Mouse (Mus musculus) gastrocnemius, adult 2 months (tissue): ENCODE measurements around the gene Gpatch2. TPM values are rescaled to one million over a fixed set of nuclear protein-coding genes. Genes with fewer than 3 reads are reported as not detected.

ENCODE experiments used
- DNase-seq: peaks from one replicate; pipeline ENCODE4 v3.0.0; 2022
- H3K27ac ChIP-seq: fragments of 200-600 bp; 2 replicates; pipeline ENCODE4 v1.8.1; 2022; ENCODE audit warnings: mild to moderate bottlenecking
- H3K4me3 ChIP-seq: fragments of 200-600 bp; 2 replicates; pipeline ENCODE4 v1.8.1; 2022; ENCODE audit warnings: mild to moderate bottlenecking, moderate library complexity
- CTCF ChIP-seq: fragments of 200-600 bp; IDR thresholded peaks from 2 replicates; pipeline ENCODE4 v1.8.1; 2022; ENCODE audit warnings: antibody characterized with exemption, mild to moderate bottlenecking, moderate library complexity
- intact Hi-C: fragments of 180-260 bp; cut with DNase I; formaldehyde crosslinking; loops from one replicate; pipeline ENCODE4 v1.15.1; 2025
- total RNA-seq, 2 experiments: library from RNA; stranded (reverse); gene quantifications; 2 replicates each; pipeline ENCODE4 v1.2.3; 2021

Gene Gpatch2
- total RNA-seq, 2 experiments from 2014 or later, result 10.5 to 10.6 TPM

DNA sequence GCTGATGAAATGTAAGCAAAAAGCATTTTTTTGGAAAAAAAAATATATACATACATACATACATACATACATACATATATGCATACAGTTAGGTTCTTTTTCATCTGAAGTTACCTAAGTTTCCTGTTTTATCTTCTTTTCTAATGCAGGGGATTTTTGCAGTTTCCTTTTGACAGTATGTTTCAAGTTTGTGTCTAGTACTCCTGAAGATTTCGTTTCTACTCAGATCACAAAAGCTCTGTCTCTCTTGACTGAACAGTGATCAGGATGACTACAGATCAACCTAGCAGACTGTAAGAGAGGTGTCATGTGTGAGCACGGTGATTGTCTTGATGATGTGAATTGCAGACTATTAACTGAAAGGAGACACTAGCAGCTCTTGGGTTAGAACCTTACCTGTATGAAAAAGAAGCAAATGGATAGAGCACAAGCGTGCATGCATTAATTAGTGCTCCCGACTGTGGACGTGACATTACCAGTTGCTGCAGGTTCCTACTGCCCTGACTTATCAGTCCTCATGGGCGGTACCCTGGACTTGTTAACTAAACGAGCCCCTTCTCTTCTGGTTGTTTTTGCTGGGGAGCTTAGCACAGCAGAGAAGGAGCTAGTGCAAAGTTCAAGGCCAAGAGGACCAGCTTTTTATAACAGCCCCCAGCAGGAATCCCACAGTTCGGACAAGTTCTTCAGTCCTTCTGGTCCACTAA is 107.3 kb downstream of the Gpatch2 start:
- DNase-seq, result no peak
- TF ChIP-seq CTCF, result no peak
- intact Hi-C loops, result no loop called here
- no peak overlapping the region for H3K27ac ChIP-seq
- H3K4me3 ChIP-seq, result no peak overlapping the region

DNA sequence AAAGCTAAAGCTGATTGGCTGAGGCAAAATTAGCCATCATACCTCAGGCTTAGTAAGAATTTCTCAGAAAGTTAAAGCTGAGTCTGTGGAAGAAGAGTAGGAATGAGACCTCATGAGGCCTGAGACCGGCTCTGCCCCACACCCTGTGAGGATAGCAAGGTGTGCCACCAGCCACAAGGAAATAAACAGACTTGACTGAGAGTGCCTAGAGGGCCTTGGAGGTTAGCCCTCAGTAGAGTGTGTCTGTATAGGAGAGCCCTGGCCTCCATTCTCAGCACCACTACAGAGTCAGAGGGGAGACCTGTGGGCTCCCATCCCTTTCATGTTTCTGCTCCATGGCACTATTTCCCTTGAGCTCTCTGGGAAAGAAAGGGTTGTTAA is 107.9 kb downstream of the Gpatch2 start:
- intact Hi-C loops, result no loop called here
- no peak for TF ChIP-seq CTCF
- Histone ChIP-seq H3K4me3 (no peak overlapping the region), H3K27ac (no peak overlapping the region)
- DNase-seq, result no peak

DNA sequence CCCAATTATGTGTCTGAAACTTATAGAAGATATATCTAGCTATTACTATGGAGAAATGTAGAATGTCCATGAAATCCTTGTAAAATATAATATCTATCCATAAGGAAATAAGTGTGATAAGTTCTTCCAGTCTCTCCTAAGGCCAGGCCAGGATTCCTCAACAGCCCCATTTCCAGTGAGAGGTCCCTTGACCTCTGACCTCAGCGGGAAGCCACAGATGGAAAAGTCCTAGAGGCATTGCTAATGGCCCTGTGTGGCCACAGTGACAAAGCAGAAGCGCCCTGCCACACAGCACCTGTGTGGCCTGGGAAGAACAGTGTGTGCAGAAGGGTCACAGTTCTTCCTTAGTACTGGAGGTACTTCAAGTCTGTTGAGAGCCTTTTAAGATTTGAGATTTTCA is 127.2 kb downstream of the Gpatch2 start:
- TF ChIP-seq CTCF, result no peak
- no peak for DNase-seq
- Histone ChIP-seq H3K4me3 (no peak overlapping the region), H3K27ac (no peak overlapping the region)
- intact Hi-C loops, result no loop called here

DNA sequence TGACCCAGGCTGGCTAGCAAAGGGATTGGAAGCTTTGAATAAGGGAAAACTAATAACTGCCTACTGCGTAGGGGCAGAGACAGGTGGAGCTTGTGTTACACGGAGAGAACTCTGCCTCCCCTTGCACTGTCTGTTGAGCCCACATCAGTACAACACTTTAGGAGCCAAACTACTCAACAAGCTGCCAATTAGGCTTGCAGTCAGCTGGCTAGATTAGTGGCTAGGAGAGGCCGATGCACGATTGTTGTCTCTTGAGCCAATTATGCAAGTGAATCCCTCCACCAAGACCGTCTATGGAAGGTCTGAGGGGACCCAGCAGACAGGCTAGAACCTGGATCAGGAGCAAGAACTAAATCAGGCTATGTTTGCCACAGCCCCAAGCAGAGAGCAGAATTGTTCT is 129.8 kb downstream of the Gpatch2 start:
- DNase-seq, result no peak
- intact Hi-C loops, result no loop called here
- no peak for TF ChIP-seq CTCF
- H3K27ac ChIP-seq, result no peak overlapping the region
- no peak overlapping the region for H3K4me3 ChIP-seq

DNA sequence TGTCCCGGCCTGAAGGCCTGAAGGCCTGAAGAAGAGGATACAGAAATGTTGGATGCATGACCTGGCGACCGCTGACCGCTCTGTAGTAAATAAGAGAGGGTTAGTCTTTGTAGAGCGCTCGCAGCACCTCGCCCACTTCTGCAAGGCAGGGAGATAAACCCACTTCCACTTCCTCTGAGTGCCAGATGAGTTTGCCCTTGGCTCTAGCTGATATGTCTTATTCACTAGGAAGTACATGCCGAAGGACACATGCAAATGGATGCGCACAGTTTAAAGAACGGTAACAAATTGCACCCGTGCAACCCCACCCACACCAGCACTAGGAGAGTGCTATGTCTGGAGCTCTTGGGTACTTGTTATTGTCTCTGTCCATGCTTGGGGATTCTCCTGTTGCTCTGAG is 131.6 kb downstream of the Gpatch2 start:
- no peak overlapping the region for H3K4me3 ChIP-seq
- H3K27ac ChIP-seq, result no peak overlapping the region
- TF ChIP-seq CTCF, result no peak

DNA sequence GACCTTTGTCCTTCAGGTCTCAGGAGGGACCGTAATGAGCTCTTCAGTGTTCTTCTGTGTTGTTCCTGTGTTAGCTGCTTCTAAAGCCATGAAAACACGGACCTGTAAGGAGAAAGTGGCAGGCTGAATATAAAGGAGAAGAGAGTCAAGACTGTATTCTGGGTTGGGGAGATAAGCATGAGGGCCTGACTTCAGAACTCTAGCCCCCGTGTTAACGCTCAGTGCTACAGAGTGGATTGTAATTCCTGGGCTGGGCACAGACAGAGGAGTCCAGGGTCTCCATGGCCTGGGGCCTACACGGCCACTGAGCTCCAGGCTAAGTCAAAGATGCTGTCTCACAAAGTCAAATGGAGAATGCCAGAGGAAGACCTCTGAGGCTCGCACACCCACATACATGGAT is 132.3 kb downstream of the Gpatch2 start:
- H3K27ac ChIP-seq, result no peak overlapping the region
- H3K4me3 ChIP-seq, result no peak overlapping the region
- DNase-seq, result no peak
- no peak for TF ChIP-seq CTCF
- intact Hi-C loops, result no loop called here

More for the DNA sequence above, 131.6 kb downstream of the Gpatch2 start:
- DNase-seq, result no peak
- intact Hi-C loops, result no loop called here

DNA sequence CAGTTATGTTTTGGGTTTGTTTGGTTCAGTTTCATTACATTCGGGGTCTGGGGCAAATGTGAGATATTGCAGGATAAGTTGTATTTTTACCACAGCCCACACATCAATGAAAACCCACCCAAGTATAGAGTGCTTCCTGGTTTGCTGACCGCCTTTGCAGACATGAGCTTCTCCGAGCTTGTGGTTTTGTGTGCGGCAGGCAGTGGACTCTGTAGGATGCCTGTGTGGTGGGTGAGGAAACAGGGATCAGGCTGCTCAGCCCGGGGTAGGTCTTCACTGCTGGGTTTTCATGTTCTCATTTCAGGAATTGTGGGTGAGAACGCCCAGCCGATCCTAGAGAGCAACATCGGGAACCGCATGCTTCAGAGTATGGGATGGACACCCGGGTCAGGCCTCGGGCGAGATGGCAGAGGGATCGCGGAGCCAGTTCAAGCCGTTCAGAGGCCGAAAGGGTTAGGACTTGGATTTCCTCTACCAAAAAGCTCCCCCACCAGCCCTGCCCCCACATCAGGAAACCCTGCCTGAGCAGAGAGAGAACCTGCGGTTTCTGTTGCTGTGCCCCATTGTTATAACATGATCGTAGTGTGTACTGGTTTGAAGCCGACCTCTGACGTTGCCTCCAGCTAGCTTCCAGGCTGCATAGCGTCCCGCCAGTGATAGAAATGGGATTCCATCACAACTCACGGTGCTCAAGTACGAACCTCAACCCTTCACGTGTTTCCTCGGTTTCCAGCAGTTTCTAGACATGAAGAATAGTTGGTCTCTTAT is 132.9 kb downstream of the Gpatch2 start:
- DNase-seq, result no peak
- TF ChIP-seq CTCF, result no peak
- Histone ChIP-seq H3K4me3 (no peak overlapping the region), H3K27ac (no peak overlapping the region)
- intact Hi-C loops, result no loop called here

DNA sequence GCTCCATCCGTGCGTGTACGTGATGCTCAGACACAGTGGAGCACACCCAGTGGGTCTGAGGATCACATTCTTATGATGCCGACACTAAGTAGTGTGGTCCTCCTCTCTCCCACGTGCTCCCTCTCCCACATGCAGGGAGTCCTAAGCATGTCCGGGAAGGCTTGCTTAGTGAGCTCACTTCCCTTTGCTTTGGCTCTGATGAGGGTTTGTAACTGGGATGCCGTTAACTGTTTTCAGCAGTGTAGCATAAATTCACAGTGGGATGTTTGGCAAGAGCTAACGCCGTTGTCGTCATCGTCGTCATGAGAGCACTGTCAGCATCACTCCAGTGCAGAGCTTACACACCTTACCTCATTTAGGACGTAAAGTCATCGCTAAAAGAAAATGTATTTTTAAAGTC is 133.6 kb downstream of the Gpatch2 start:
- no peak overlapping the region for H3K27ac ChIP-seq
- TF ChIP-seq CTCF, result no peak
- intact Hi-C loops, result no loop called here
- no peak for DNase-seq
- no peak overlapping the region for H3K4me3 ChIP-seq

DNA sequence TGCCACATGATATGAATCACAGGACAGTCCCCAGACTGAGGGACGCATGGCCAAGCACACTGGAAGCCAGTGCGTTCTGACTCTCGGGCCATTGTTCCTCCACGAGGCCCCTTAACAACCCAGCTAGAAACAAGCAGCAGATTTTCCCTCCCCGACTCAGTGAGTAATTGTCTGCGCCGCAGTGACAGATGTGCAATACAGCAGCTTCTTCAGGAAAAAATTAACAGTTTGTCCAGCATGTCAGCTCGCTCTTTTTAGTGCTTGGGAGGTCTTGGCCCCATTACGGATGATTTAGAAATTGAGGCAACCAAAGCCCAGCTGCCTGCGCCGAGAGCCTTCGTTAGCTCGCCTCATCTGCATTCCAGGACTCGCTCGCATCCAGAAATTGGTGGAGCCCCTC is 140.9 kb downstream of the Gpatch2 start:
- no peak for DNase-seq
- intact Hi-C loops, result no loop called here
- TF ChIP-seq CTCF, result no peak

DNA sequence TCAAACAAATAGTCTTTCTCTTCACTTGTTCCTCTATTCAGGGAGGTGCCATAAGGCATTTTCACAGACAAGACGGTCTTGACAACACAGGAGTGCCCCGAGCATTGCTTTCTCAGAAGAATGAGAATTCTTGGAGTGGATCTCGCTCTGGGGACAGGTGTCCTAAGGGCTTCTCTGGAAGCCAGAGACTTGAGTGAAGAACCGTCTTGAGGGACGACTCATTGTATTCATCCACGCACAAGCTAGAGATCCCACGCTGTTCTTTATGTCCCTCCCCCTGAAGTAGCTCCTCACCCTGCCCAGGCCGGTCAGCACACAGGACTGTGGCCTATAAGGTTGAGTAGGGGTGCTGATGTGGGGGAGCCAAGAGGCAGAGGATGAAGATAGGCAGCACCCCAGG is 141.6 kb downstream of the Gpatch2 start:
- no peak for TF ChIP-seq CTCF
- intact Hi-C loops, result no loop called here
- Histone ChIP-seq H3K4me3 (no peak overlapping the region), H3K27ac (no peak overlapping the region)
- DNase-seq, result no peak

More for the DNA sequence above, 140.9 kb downstream of the Gpatch2 start:
- Histone ChIP-seq H3K4me3 (no peak overlapping the region), H3K27ac (no peak overlapping the region)

DNA sequence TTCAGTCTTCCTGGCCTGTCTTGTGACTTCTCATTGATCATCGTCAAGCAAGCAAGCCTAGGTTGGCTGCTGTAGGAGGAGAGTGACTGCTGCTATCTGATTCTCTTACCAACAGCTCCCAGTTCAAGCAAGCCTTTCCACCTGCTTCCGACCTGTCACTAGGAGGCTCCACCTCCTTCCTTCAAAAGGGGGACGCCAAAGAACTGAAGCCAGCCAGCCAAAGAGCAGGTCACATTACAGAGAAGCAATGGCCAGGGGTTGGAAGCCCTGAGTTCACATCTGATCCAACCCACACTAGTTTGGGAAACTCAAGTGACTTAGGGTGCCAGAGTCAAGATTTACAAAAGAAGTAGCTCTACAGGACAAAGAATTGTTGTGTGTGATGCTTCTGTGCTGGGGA is 144.9 kb downstream of the Gpatch2 start:
- Histone ChIP-seq H3K4me3 (no peak overlapping the region), H3K27ac (no peak overlapping the region)
- no peak for DNase-seq
- TF ChIP-seq CTCF, result no peak; the same call in 1 of the 2 replicates
- intact Hi-C loops, result no loop called here

DNA sequence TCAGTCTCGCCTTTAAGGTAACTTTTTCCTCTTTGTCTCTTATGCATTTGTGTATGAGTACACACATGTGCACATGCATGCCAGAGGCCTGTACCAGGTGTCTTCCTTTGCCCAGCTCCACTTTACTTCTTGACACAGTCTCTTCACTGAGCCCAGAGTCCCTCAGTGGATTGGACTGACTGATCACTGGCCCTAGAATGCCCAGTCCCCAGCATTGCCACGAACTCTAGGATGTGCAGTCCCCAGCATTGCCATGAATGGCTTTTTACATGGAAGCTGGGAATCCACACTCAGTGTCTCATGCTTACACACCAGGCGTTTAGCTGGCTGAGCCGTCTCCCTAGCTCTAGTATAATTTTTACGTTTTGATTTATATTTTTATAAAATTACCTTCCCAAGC is 147.2 kb downstream of the Gpatch2 start:
- H3K27ac ChIP-seq, result no peak overlapping the region
- TF ChIP-seq CTCF, result no peak
- H3K4me3 ChIP-seq, result no peak overlapping the region
- intact Hi-C loops, result no loop called here
- no peak for DNase-seq

DNA sequence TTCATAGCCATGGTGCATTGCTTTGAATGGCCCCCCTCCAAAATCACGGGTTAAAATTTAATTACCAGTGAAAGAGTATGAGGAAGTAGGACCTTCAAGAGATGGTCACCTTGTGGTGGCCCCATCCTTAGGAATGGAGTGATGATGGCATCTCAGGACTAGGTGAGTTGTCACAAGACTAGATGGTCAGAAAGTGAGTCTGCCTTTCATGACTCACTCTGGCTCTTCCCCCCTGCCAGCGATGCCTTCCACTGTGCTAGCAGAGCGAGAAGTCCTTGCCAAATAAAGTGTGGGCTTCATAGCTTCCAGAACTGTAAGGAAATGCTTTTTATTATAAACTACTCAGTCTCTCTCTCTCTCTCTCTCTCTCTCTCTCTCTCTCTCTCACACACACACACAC is 150.1 kb downstream of the Gpatch2 start:
- no peak overlapping the region for H3K27ac ChIP-seq
- TF ChIP-seq CTCF, result no peak
- DNase-seq, result no peak
- intact Hi-C loops, result no loop called here
- no peak overlapping the region for H3K4me3 ChIP-seq

DNA sequence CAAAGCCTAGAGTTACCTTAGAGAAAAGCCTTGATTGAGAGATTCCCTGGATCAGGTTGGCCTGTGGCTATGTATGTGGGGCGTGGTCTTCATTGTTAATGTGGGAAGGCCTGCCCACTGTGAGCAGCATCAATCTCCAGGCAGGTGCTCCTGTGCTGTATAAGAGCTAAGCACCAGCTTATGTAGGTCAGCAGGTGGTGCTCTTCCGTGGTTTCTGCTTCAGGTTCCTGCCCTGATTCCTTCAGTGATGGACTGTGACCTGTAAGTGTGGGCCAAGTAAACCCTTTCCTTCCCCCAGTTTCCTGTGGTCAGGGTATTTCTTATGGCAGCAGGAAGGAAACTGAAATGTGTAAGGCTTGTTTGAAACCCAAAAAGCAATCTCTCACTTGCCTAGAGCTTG is 151.5 kb downstream of the Gpatch2 start:
- Histone ChIP-seq H3K4me3 (no peak overlapping the region), H3K27ac (no peak overlapping the region)
- peak; percentile 16; the same call in 1 of the 2 replicates for TF ChIP-seq CTCF
- intact Hi-C loops, result no loop called here
- no peak for DNase-seq
